Mouse (Mus musculus) adrenal gland, adult 18-20 months (tissue): Measurements from ENCODE around the gene Hmg20b. TPM values are rescaled to one million over a fixed set of nuclear protein-coding genes. Genes with fewer than 3 reads are reported as not detected.

Experiments used
- DNase-seq, 2 experiments: peaks; one replicate each; pipeline ENCODE4 v3.0.0; 2021 to 2022; ENCODE audit warnings: low spot score in 2 of 2
- total RNA-seq, 2 experiments: library from RNA; stranded (reverse); gene quantifications; 1 replicate in 1 of 2; 2 replicates in 1 of 2; pipeline ENCODE4 v1.2.3; 2021

The Hmg20b gene
- total RNA-seq, 2 experiments from 2014 or later, result 86.5 to 92.7 TPM

DNA sequence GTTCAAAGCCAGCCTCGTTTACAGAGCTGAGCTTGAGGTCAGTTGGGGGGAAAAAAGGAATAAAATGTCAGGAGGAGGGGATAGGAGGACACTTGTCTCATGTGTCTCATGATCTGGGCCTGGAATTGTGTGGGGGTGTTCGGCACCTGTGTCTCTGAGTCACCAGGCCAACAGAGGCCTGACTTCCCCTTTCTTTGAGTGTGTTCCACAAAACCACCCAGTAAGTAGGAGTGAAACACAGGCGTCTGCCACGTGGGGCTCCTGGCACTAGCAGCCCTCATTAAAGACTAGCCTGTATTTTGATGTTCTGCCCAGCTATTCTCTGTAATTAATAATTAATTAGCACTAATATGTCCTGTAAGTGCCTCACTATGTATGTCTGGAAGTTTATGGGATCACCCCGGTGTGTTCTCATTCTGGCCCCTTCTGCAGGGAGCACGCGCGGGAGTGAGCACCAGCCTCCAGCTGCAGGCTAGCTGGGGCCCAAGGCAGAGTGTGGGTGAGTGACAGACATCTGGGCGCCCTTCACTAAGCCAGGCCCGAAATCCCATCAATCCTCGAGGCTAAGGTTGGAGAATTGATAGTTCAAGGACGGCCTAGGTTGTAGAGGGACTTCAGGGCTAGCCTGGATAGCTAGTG lies 6.2 kb upstream of the Hmg20b start:
- DNase-seq, result no peak

DNA sequence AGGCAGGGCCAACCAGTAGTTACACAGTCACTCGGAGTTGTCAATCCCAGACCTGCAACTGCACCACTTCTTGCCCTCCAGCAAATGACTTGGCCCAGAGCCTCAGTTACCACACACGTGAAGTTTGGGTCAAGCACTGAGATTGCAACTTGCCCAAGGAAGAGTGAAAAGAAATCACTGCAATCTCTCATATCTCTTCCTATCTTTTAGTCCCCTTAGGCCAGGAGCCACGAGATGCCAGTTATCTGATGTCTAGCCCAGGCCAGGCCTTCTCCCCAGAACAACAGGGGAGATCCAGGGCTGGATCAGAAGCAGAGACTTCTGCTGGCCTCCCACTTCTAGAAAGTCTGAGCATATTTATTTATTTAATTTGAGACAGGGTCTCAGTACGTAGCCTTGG lies 5.3 kb upstream of the Hmg20b start:
- DNase-seq, result no peak

DNA sequence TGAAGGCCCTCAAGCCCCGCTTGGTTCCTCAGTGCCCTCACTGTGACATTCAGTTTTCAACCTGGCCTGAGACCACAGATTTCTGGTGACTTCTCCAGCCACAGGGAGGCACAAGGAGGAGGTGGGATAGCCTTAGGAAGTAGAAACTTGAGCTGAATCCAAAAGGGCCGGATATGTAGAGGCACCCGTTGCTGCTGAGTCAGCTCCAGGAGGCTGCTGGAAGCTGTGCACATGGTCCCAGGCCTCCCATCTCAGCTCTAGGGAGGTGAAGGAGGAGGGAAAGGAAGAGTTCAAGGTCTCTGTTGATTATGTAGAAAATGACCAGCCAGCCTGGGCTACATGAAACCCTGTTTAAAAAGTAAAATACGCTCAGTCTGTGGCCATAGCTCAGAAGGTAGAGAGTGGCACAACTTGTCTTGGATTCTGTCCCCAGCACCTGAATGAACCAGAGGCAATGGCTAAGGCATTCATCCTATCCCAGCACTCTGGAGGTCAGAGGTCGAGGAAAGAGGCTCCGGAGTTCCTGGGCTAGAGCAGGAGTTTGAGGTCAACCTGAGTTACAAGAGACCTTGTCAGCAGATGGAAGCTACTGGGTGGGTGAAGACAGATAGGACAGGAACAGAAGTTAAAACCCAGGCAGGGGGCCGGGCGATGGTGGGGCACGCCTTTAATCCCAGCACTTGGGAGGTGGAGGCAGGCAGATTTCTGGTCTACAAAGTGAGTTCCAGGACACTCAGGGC lies 4.6 kb upstream of the Hmg20b start:
- no peak for DNase-seq

DNA sequence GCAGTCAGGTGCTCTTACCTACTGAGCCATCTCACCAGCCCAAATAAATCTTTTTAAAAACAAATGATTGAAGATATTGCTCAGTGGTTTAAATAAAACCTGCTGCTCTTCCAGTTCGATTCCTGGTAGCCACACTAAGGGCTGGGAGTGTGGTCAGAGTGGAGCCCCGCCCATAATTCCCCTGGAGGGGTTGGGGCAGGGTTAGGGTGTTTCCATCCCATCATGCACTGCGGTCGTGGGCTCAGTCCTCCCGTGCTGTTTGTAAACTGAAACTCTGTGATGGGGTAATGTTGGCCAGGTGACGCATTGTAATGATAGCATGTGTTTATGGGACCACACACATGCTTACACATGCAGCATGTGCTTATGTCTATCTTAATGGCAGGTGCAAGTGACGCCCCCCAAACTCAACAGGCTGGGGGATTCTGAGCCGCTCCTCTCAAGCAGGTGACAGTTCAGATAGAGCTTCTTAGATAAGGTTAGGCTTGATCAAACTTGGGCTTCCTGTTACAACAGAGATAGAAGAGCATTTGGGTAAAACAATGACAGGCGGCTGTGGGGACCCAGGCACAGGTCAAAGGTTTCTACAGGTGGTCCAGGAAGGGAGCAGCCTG lies 1.5 kb upstream of the Hmg20b start:
- DNase-seq, result no peak

- DNase-seq, result no peak
These were observed 324 bp downstream of the Hmg20b start for GRCm38 (mm10) chr10:81349961-81350350.

DNA sequence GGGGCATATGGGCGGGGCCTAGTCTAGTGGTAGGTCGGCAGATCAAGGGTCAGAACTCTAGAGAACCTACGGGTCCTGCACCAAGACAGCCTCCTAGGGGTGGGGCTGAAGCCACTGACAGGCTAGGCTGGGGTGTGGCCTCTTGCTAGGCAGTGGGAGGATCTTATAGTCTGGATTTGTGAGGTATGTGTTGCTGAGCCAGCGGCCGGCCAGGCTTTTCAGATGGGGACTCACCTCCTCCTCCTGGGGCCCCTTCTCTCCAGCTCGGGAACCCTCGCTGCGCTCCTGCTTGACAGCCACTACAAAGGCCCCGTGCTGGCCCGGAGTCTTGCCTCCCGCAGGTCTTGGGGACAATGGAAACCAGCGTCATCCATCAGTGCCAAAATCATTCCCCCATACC lies 1.1 kb downstream of the Hmg20b start:
- no peak for DNase-seq

DNA sequence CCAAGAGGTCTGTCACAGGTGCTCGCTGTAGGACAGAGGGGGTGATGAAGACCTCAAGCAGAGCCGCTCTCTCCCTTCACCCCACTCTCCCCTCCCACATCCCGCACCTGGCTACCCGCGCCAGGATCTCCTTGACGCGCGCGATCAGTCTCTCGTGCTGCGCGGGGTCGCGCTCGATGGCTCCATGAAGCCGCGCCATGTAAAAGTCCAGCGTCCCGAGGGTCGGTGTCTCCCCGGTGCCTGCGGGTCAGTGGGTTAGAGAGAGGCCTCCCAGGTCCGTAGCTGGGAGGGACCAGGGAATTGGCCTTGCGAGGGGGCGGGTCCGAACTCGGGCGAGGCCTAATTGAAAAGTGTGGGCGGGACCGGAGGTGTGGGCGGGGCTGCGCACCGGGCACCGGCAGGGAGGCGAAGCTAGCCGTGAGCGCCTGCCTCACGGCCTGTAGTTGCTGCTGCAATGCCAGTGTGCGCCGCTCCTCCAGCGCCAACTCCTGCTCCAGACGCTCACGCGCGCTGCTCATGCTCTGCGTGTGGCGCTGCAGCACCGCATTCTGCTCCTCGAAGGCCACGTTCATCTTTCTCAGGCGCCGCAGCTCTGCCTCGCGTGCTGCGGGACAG lies 3.7 kb downstream of the Hmg20b start:
- DNase-seq, result peak; percentile 66 to 76

DNA sequence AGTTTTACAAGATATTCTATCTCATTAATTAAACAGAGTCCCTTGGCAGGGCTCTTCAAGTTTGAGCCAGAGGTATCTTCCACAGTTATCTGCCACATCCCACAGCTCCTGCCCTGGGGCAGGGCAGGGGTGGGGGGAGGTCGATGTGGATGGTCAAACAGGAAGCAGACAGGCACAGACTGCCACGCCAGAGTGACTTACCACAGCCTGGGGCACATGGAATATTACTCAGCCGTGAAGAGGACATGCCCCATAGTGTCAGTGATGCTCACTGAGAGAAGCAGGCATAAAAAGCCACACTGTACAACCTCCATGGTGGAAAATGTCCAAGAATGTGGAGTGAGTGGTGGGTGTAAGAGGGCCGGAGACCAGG lies 5.1 kb downstream of the Hmg20b start:
- no peak for DNase-seq

GRCm38 (mm10) chr10:81344421-81345161 lies 5.7 kb downstream of the Hmg20b start:
- no peak for DNase-seq

DNA sequence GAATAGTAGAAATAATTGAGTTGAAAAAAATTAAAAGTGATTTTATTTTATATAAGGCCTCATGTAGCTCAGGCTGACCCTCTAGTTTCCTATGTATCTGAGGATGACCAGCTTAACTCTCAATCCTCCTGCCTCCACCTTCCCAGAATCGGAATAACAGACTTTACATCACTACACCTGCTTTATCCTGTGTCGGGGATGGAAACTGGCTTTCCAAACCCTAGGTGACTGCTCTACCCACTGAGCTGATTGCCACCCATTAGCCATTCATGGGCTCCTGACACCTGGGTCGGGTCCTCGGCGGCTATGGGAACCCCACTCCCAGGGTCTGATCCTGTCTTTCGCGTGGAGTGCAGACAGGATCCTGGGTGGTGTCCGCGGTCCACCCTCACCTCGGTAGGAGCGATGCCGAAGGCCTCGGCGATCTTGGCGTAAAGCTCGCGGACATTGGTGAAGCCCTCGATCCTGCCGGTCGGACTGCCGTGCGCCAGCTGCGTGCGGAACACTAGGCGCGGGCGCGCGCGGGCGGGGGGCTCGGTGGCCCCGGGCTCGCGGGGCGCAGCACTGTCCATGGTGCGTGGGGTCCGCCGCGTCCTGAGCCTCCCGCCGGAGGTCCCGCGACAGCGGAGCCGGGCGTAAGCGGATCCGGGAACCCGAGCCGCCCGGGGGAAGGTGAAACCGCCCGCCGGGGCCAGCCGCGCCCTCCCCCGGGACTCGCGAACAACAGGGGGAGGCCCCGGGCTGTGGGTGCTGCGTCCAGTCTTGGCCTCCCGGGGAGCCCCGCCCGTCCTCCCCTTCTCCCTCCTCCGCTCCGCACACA lies 7.4 kb downstream of the Hmg20b start, which contains the start of gene Gipc3:
TSS of gene Gipc3 (minus strand) at position 581 of the 820 bp plus-strand sequence.
- no peak for DNase-seq

GRCm38 (mm10) chr10:81341333-81341949 lies 8.8 kb downstream of the Hmg20b start:
- peak; percentile 78 to 83 for DNase-seq

DNA sequence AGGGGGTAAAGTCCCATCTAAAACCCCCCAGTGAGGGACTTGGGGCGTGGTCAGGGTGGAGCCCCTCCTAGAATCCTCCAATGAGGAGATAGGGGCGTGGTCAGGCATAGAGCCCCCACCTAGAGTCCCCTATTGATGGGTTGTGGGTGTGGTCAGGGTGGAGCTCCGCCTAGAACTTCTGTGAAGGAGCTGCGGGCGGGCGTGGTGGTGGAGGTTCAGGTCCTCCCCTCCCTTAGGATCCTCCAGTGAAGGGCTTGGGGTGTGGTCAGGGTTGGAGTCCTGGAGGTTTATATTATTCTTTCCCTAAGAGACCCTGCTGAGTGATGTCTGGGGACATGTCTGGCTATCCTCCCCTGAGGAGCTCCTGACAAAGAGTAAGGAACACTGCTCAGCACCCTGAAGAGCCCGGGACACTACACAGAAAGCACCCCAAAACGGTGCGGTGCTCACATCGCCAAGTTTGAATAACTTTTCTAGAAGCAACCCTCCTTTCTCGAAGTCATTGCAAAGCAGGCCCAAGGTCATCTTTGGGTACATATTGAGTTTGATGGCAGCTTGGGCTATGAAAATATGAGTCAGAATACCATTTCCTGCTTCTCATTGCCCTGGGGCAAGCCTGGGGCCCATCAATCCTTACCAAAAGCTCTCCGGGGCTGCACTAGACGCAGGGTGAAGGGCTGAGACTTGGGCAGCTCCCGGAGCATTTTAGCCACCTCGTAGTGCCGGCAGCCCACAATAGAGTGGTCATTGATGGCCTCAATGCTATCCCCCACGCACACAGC lies 9.5 kb downstream of the Hmg20b start:
- DNase-seq, result no peak

GRCm38 (mm10) chr10:81336558-81336957 lies 13.7 kb downstream of the Hmg20b start:
- DNase-seq, result no peak

DNA sequence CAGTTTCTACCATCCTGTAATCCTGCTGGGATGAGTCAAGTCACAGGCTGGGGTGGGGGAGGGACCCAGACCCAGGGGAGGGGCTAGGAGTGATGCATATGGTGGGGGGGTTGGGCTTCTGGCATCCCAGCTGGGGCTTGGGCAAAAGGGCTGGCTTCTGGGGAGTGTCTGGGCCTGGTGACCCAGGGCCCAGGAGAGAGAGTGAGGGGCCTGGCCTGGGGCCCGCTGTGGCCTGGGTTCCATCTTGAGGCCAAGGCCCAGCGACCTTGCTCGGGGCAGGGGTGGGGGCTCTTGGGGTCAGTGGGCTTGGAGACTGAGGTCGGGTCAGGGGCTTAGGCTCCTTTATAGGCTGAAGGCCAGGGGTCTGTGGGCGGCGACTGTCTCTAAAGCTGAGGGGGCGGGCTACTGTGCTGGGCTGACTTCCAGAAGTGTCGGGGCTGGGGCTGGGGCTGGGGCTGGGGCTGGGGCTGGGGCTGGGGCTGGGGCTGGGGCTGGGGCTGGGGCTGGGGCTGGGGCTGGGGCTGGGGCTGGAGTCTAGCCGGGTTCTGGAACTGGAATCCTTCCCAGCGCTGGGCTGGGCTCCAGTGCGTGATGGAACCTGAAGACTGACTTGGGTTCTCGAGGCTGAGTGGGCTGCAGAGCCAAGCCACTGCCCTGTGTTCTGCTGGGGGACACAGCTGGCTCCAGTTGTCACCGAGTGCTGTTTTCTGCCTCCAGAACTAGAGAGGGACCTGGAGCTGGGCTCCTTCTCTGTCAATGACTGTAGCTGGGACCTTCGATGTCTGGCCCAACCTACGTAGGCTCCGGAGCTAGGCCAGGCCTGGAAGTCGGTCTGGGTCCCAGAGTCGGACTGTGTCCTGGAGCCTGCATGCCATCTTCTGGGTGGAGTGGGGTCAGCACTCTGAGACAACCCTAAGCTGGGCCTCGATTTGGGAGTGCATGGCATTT lies 14.6 kb downstream of the Hmg20b start:
- DNase-seq, result no peak

GRCm38 (mm10) chr10:81334324-81334723 lies 16.0 kb downstream of the Hmg20b start:
- DNase-seq, result no peak

- DNase-seq, result no peak
These were observed 18.0 kb downstream of the Hmg20b start for GRCm38 (mm10) chr10:81332277-81332676.

DNA sequence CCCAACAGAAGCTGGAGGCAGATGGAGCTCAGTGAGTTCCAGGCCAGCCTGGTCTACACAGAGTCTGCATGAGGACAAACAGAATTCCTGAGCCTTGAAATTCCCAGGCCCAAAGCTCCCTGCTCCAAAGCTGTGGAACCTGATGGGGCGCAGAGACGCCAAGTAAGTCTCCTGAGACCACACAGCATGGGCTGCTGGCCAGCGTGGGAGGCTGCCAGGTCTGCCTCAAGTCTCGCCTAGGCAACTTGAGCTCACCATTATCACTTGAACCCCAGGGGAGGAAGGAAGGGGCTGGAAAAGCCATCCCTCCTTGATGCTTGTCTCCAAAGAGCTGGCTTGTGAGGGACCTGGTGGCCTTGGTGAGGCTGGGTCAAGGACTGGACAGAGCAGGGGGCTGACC lies 20.3 kb downstream of the Hmg20b start:
- no peak for DNase-seq
